Mouse (Mus musculus): ENCODE measurements around the gene Rtl4.

The Rtl4 gene

DNA sequence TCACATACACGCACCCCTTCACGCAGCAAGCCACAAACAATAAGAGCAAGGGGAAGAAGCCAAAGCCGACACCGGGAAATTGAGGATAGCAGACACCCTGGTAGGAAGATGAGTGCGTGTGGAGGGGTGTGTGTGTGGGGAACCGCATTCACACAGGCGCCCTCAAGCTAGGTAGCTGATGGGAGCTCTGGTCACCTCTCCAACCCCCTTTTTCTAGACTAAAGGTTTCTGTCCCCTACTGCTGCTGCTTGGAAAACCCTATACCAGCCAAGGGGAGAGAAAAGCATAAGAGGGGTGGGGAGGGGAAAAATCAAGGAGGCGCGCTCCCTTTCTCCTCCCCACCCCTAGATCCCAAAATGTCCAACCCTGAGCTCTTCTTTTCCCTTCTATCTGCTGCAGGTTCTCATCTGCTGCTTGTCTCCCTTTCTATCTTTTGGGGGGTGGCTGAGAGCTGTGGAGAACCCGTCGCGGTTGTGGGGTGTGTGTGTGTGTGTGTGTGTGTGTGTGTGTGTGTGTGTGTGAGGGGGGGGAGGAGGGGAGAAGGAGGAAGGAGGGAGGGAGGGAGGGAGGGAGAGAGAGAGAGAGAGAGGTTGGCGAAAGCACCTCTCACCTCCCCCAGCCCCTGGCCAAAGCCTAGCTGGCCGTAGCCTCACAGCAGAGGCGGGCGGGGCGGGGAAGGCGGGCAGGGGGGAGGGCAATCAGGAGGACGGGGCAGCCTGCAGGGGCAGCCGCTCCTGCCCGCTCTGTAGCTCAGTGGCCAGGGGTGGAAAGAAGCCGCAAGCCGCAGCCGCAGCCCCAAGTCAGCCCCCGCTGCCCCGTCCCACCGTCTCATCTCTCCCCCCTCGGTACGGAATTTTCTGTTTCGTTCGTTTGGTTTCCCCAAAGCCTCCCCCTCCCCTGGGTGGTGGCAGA is at the start of gene Rtl4:
TSS of gene Rtl4 (plus strand) at position 701 of the 912 bp plus-strand sequence.
- DNase-seq = peak; percentile 21

DNA sequence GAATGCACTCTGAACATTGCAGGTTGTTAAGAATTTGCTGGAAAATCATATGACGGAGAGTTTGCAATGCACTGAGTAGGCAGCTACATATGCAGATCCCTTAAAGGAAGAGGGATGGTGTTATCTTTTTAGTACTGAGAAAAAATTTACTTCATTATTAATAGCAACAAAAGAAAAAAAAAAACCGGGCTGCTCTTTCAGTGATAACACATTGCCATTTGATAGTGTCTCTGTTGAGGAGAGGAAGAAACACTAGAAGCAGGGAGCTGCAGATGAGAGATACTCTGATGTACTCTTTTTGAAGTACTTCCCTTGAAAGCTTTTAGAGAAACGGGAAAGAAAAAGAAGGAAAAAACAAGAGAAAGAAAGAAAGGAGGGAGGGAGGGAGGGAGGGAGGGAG is 44.0 kb upstream of the Rtl4 start:
- no peak for DNase-seq

- no peak for DNase-seq
These were observed 43.3 kb upstream of the Rtl4 start for GRCm38 (mm10) chrX:144645394-144645793.

DNA sequence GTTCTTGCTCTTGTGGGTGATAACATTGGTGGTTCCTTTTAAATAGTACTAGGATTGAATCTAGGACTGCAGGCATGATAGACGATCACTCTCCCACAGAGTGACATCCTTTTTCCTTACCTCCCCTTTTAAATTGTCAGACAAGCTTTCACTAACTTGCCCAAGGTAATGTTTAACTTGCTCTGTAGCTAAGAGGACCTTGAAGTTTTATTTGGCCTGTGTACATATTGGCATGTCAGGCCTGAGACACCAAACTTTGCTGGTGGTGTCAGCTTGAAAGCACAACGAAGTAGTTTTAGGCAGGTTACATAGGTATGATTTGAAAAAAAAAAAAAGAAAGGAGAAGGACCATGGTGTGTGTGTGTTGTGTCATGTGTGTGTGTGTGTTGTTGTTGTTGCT is 36.5 kb upstream of the Rtl4 start:
- DNase-seq = no peak

GRCm38 (mm10) chrX:144687742-144688141 is 965 bp upstream of the Rtl4 start:
- no peak for DNase-seq

GRCm38 (mm10) chrX:144688142-144688206 is 733 bp upstream of the Rtl4 start, which contains the start of gene Trpc5:
Gene Trpc5 (minus strand): TSS chrX:144688180.
- DNase-seq = no peak

- peak; percentile 7 for DNase-seq
These were observed 582 bp downstream of the Rtl4 start for GRCm38 (mm10) chrX:144689119-144689858.

DNA sequence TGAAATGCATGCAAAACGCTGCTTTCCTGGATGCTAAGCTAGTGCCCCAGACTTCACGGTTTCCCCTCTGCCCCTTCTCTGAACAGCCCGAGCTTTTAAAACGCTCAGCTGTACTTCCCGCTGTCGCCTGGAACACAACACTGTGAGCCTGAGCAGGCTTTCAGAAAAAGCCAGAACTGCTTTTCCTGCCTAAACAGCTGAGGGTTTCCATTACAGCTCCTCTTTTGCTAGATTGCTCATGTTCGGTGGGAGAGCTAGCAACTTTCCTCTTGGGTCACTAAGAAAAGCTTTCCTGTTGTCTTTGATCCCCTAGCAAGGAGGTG is 1.1 kb downstream of the Rtl4 start:
- peak; percentile 11 for DNase-seq

GRCm38 (mm10) chrX:144716330-144716729 is 27.6 kb downstream of the Rtl4 start:
- DNase-seq = no peak

DNA sequence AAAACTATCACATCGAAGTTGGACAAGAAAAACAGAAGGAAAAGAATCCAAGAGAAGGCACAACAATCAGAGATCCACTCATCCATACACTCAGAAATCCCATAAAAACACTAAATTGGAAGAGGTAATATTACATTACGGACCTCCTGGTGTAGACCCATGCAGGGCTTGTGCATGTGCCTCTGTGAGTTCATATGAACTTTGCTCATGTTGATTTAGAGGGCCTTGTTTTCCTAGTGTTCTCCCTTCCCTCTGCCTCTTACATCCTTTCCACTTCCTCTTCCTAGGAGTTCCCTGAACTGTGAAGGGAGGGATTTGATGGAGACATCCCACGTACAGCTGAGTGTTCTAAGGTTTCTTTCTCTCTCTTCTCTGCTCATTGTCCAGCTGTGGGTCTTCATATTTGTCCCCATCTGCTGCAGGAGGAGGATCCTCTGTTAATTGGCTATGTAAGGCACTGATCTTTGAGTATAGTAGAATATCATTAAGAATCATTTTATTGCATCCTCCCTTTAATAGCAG is 58.9 kb downstream of the Rtl4 start:
- no peak for DNase-seq

DNA sequence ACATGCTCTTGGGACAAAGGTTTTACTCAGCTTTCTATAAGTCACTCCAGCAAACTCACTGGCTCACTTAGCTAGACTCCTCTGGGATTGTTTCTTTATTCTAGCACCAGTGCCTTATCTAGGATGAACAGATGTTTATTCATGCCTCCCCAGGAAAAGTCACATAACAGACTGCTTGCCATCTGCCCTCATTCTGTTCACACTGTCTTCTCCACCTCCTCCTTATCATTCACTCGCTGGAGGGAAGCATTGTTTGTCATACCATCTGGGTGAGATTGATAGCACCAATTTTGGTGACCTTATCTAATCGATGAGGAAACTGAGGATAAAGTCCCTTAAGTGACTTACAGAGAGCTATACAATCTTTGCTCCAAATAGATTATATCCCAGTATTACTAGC is 298.3 kb downstream of the Rtl4 start:
- no peak for DNase-seq

DNA sequence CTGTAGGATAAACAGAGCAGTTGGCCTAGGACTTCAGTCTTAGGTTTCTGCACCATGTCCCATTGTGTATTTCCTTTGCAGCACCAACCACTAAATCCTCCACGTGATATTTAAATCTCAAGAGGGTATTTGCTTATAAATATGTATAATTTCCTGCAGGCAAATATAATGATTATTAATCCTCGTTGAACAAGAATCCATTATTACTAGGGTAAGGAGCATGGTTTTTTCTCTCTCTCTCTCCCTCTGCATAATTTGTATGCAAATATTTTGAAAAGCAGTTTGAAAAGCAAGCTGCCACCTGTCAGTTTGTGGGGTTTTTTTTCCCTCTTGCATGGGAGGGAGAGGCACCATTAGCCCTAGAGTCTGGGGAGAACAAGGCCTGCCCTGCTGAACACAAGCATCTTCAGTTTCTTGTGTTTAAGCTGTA is 376.8 kb downstream of the Rtl4 start:
- no peak for DNase-seq

DNA sequence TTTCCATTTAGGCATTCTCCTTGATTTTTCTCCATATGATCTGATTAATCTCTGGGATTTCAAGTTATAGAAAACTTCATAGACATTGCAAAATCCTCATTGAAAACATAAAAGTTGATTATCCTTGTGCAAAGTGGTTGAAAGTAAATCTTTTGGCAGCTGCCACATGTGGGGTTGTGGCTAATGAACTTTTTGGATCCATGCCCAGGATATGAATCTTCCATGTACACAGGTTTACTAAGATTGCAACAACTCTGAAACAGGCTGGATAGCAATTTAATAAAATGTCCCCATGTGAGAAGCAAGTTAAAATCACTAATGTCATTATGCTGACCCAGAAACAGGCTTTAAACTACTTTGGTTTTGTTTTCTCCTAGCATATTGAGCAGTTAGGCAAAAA is 401.1 kb downstream of the Rtl4 start:
- DNase-seq = no peak

DNA sequence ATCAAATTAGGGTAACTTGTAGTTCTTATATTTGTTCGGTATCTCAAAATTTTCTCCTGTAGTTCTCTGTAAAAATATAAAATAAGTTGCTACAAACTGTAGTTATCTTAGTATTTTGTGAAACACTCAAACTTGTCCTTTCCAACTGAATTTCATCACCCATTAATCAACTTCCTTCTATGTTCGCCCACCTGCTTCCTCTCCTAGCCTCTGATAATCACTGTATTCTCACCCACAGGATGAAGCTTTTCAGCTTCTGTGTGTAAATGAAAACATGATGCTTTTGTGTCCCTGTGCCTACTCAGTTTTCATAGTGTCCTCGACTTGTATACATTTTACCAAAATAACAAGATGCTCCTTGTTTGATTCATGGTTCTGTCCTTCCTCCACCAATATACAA is 401.7 kb downstream of the Rtl4 start:
- DNase-seq = no peak

DNA sequence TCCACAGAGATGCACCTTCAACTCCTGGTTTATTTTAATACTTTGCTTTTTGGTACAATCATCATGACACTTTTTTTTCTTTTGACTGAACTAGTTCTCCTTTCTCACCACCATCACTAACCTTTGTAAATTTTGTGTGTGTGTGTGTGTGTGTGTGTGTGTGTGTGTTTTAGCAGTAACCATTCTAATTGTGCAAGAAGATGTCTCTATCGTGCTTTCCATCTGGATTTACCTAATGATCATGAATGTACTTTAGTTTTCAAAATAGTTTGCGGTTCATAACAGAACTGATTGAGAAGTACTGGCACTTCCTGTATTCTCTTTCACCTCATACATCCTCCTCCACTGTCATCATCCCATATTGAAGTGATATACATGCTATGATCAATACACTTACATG is 402.3 kb downstream of the Rtl4 start:
- DNase-seq = no peak

Data from right cerebral cortex, postnatal 4 days (tissue).